In genomic region chr14:21115888-21116460, GRCm38 (mm10) we compare ENCODE assay signal across 8 mouse cellular contexts.
DNase-seq lines count a peak whose midpoint lies in the region; ATAC-seq and TF ChIP-seq lines count a peak whose summit lies in the region.

No protein-coding gene starts in this region.

- DNase-seq in gastrocnemius, adult 18-20 months (ENCODE audit: low spot score), result peak; percentile 48
- no peak for DNase-seq in gastrocnemius, postnatal 25 days
- DNase-seq in thymus, adult 2 months, result peak; percentile 17
- no peak for DNase-seq in thymus, adult 18-20 months
- DNase-seq in lung, postnatal 14 days, result peak; percentile 38
- DNase-seq in ovary, postnatal 10 days (ENCODE audit: low spot score), result no peak
- DNase-seq in spleen, adult 12 weeks (ENCODE audit: low spot score), result no peak

- no peaks in the 10 kb centered on the region for H3K27me3 ChIP-seq in thymus, adult 2 months (ENCODE audit: control insufficient read depth, insufficient read depth, low read length)

- no peaks in the 10 kb centered on the region for H3K36me3 ChIP-seq in thymus, adult 2 months (ENCODE audit: control insufficient read depth, insufficient read depth, low read length)

- no peak overlapping the region for H3K27ac ChIP-seq in thymus, adult 2 months (ENCODE audit: control insufficient read depth, insufficient read depth, low read length)

- no peak overlapping the region for H3K4me3 ChIP-seq in thymus, adult 2 months (ENCODE audit: control insufficient read depth, insufficient read depth, low read length)

- peak; percentile 25 for ATAC-seq in inflammation-experienced regulatory T-cells, adult 6 months

- 0 out of 2 replicates have a peak, but pooled peaks cover 2% of the 10 kb centered on the region for H3K4me1 ChIP-seq in thymus, adult 2 months (replicated peaks; ENCODE audit: control insufficient read depth, insufficient read depth, low read length)

- WGBS in thymus, adult 2 months, result 75% methylated on average over 3 of the region's 3 CpGs

- no peak for TF ChIP-seq CTCF in thymus, adult 2 months (IDR thresholded peaks at IDR 0.05; ENCODE audit: borderline replicate concordance, control insufficient read depth, extremely low read depth, insufficient read depth, low read length, poor library complexity)

- TF ChIP-seq POLR2A in thymus, adult 2 months (IDR thresholded peaks at IDR 0.05; ENCODE audit: control insufficient read depth, extremely low read depth, insufficient read depth, low read length, poor library complexity), result no peak

Comparison
In these comparisons a context has a peak if more than half of its experiments do, and no peak if none do; other contexts are left out.
1. DNase-seq: peak in gastrocnemius, adult 18-20 months (single experiment), thymus, adult 2 months (single experiment) and lung, postnatal 14 days (single experiment); none in gastrocnemius, postnatal 25 days (single experiment), thymus, adult 18-20 months (0 of 2), ovary, postnatal 10 days (single experiment) and spleen, adult 12 weeks (single experiment).